Mouse (Mus musculus) heart, postnatal 0 days (tissue): ENCODE measurements at regions not wholly inside any gene's neighbourhood (a gene's known extent, or its start where the extent isn't known, plus 50 kb on each side); places are given as distances from the start of the nearest gene placed in this dataset.

Source experiments
- CTCF ChIP-seq: IDR thresholded peaks from 2 replicates; pipeline ENCODE4 v1.5.1; 2016; ENCODE audit warnings: antibody characterized with exemption, control low read depth, low read depth
- EP300 ChIP-seq: IDR thresholded peaks from 2 replicates; pipeline ENCODE4 v1.6.1; 2016; ENCODE audit warnings: antibody characterized with exemption, low read depth

- TF ChIP-seq CTCF: no peak
- no peak for TF ChIP-seq EP300
Observed at GRCm38 (mm10) chr3:159760949-159761348, 78.5 kb upstream of the Wls start.
